Mouse (Mus musculus): ENCODE data around the gene Cux1. TPM values are rescaled to one million over a fixed set of nuclear protein-coding genes. Genes with fewer than 3 reads are reported as not detected.

The Cux1 gene
- polyA plus RNA-seq, 1 experiment from 2014 or later: 114 TPM

GRCm38 (mm10) chr5:136495581-136495980 lies 71.7 kb downstream of the Cux1 start:
- no peak overlapping the region for H3K27ac ChIP-seq
- H3K4me3 ChIP-seq: no peak overlapping the region
- no peaks in the 10 kb centered on the region for H3K27me3 ChIP-seq
- H3K4me1 ChIP-seq: peaks cover 28% of the 10 kb centered on the region
- ATAC-seq (ENCODE audit: borderline replicate concordance, extremely low read depth, low FRiP score, low TSS enrichment): no peak
- H3K9ac ChIP-seq: no peak overlapping the region
- H3K4me2 ChIP-seq: no peak overlapping the region
- 90% methylated on average over 3 of the region's 3 CpGs for WGBS
- no peaks in the 10 kb centered on the region for H3K9me3 ChIP-seq
- no peaks in the 10 kb centered on the region for H3K36me3 ChIP-seq

GRCm38 (mm10) chr5:136494927-136495326 lies 72.4 kb downstream of the Cux1 start:
- no peaks in the 10 kb centered on the region for H3K36me3 ChIP-seq
- H3K9ac ChIP-seq: no peak overlapping the region
- peaks cover 21% of the 10 kb centered on the region for H3K4me1 ChIP-seq
- no peak overlapping the region for H3K27ac ChIP-seq
- no peak overlapping the region for H3K4me3 ChIP-seq
- H3K9me3 ChIP-seq: no peaks in the 10 kb centered on the region
- no peak for ATAC-seq (ENCODE audit: borderline replicate concordance, extremely low read depth, low FRiP score, low TSS enrichment)
- WGBS: 89% methylated on average over 7 of the region's 7 CpGs
- H3K27me3 ChIP-seq: no peaks in the 10 kb centered on the region
- H3K4me2 ChIP-seq: no peak overlapping the region

GRCm38 (mm10) chr5:136494288-136494687 lies 73.0 kb downstream of the Cux1 start:
- H3K27me3 ChIP-seq: no peaks in the 10 kb centered on the region
- no peak overlapping the region for H3K27ac ChIP-seq
- H3K4me1 ChIP-seq: peaks cover 15% of the 10 kb centered on the region
- 78% methylated on average over 2 of the region's 2 CpGs for WGBS
- no peaks in the 10 kb centered on the region for H3K9me3 ChIP-seq
- ATAC-seq (ENCODE audit: borderline replicate concordance, extremely low read depth, low FRiP score, low TSS enrichment): no peak
- H3K4me2 ChIP-seq: no peak overlapping the region
- H3K4me3 ChIP-seq: no peak overlapping the region
- H3K9ac ChIP-seq: no peak overlapping the region
- no peaks in the 10 kb centered on the region for H3K36me3 ChIP-seq

GRCm38 (mm10) chr5:136489450-136489849 lies 77.8 kb downstream of the Cux1 start:
- no peaks in the 10 kb centered on the region for H3K27me3 ChIP-seq
- H3K9ac ChIP-seq: no peak overlapping the region
- 79% methylated on average over 5 of the region's 5 CpGs for WGBS
- no peak for ATAC-seq (ENCODE audit: borderline replicate concordance, extremely low read depth, low FRiP score, low TSS enrichment)
- peaks cover 6% of the 10 kb centered on the region; the same call in 1 of the 2 replicates for H3K36me3 ChIP-seq
- H3K4me2 ChIP-seq: no peak overlapping the region
- peaks cover 18% of the 10 kb centered on the region for H3K4me1 ChIP-seq
- no peaks in the 10 kb centered on the region for H3K9me3 ChIP-seq
- H3K4me3 ChIP-seq: no peak overlapping the region
- no peak overlapping the region for H3K27ac ChIP-seq

DNA sequence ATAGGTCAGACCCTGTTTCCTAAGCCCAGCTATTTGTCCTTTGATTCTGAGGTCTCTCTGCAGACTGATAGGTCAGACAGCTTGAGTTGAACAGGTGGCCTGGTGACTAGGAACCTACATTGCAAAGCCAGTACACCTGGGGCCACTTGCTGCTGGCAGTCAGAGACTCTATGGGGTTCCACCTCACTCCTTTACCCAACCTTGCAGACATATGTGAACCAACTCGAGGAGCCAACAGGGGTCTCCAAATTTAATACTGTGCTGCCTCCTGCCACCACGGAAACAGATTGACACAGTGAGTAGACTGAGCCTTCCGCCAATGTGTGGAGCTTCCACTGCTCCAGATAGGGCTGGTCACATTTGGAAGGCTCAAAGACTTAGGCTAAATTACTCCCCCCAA lies 78.6 kb downstream of the Cux1 start:
- no peaks in the 10 kb centered on the region for H3K27me3 ChIP-seq
- H3K27ac ChIP-seq: no peak overlapping the region
- peaks cover 10% of the 10 kb centered on the region; the same call in 1 of the 2 replicates for H3K36me3 ChIP-seq
- H3K4me3 ChIP-seq: no peak overlapping the region
- WGBS: 63% methylated on average over 3 of the region's 3 CpGs
- peaks cover 18% of the 10 kb centered on the region for H3K4me1 ChIP-seq
- H3K9me3 ChIP-seq: no peaks in the 10 kb centered on the region
- no peak overlapping the region for H3K9ac ChIP-seq
- H3K4me2 ChIP-seq: no peak overlapping the region
- ATAC-seq (ENCODE audit: borderline replicate concordance, extremely low read depth, low FRiP score, low TSS enrichment): no peak

GRCm38 (mm10) chr5:136488223-136488622 lies 79.1 kb downstream of the Cux1 start:
- Histone ChIP-seq H3K9me3 (no peaks in the 10 kb centered on the region), H3K27me3 (no peaks in the 10 kb centered on the region), H3K36me3 (peaks cover 10% of the 10 kb centered on the region; the same call in 1 of the 2 replicates), H3K27ac (no peak overlapping the region; the same call in 1 of the 2 replicates), H3K4me2 (no peak overlapping the region), H3K4me3 (no peak overlapping the region), H3K9ac (no peak overlapping the region), H3K4me1 (peaks cover 18% of the 10 kb centered on the region)
- WGBS: 47% methylated on average over 1 of the region's 1 CpGs
- no peak for ATAC-seq (ENCODE audit: borderline replicate concordance, extremely low read depth, low FRiP score, low TSS enrichment)

GRCm38 (mm10) chr5:136487397-136488093 lies 79.7 kb downstream of the Cux1 start:
- H3K9ac ChIP-seq: no peak overlapping the region
- H3K4me3 ChIP-seq: no peak overlapping the region
- ATAC-seq (ENCODE audit: borderline replicate concordance, extremely low read depth, low FRiP score, low TSS enrichment): no peak
- H3K36me3 ChIP-seq: peaks cover 10% of the 10 kb centered on the region; the same call in 1 of the 2 replicates
- no peak overlapping the region for H3K27ac ChIP-seq
- 33% methylated on average over 11 of the region's 11 CpGs for WGBS
- peaks cover 18% of the 10 kb centered on the region for H3K4me1 ChIP-seq
- no peaks in the 10 kb centered on the region for H3K9me3 ChIP-seq
- no peaks in the 10 kb centered on the region for H3K27me3 ChIP-seq
- H3K4me2 ChIP-seq: no peak overlapping the region

DNA sequence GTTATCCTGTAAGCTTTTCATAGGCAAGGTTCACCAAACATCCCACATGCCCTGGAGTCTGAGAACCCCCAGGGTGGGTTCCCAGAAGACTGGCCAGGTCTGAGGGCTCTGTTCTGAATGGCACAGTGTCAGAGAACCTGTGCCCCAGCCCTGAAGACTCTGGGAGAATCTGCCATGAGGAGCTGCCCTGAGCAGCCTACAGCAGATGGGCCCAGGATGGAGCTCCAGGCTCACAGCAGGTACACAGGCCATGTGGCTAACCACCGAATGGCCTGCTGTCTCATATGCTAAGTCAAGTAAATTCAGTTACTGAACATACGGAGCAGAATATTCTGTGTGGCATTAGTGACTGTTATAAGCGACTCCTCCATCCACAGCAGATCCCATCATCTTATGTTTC lies 80.9 kb downstream of the Cux1 start:
- Histone ChIP-seq H3K36me3 (peaks cover 14% of the 10 kb centered on the region; the same call in 1 of the 2 replicates), H3K27ac (no peak overlapping the region), H3K4me2 (no peak overlapping the region), H3K4me1 (peaks cover 18% of the 10 kb centered on the region), H3K9ac (no peak overlapping the region), H3K9me3 (no peaks in the 10 kb centered on the region), H3K27me3 (no peaks in the 10 kb centered on the region), H3K4me3 (no peak overlapping the region)
- WGBS: 92% methylated on average over 3 of the region's 3 CpGs
- ATAC-seq (ENCODE audit: borderline replicate concordance, extremely low read depth, low FRiP score, low TSS enrichment): no peak

GRCm38 (mm10) chr5:136485397-136485796 lies 81.9 kb downstream of the Cux1 start:
- H3K4me2 ChIP-seq: no peak overlapping the region
- no peak for ATAC-seq (ENCODE audit: borderline replicate concordance, extremely low read depth, low FRiP score, low TSS enrichment)

DNA sequence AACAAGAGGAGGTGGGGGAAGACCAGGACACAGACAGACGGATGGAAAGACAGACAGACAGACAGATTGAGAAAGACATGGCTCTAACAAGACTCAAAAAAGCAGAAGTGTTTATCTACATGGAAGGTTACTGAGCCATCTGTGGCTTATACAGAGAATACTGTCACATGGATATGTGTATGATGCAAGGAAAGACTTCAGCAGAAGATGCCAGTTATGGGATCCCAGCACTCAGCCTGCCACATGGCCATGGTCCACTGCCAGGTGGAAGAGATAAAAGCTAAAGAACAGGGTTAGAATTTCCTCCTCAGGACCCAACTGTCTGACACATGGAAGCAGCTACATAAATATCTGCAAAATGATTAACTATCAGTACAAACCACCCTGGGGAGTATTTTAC lies 84.9 kb downstream of the Cux1 start:
- no peak overlapping the region for H3K9ac ChIP-seq
- no peak overlapping the region for H3K27ac ChIP-seq
- H3K4me2 ChIP-seq: no peak overlapping the region
- 86% methylated on average over 1 of the region's 1 CpGs for WGBS
- no peaks in the 10 kb centered on the region for H3K27me3 ChIP-seq
- peaks cover 14% of the 10 kb centered on the region; the same call in 1 of the 2 replicates for H3K36me3 ChIP-seq
- no peaks in the 10 kb centered on the region for H3K9me3 ChIP-seq
- H3K4me1 ChIP-seq: peaks cover under 1% of the 10 kb centered on the region
- no peak for ATAC-seq (ENCODE audit: borderline replicate concordance, extremely low read depth, low FRiP score, low TSS enrichment)
- no peak overlapping the region for H3K4me3 ChIP-seq

More at GRCm38 (mm10) chr5:136485397-136485796, 81.9 kb downstream of the Cux1 start:
- H3K4me3 ChIP-seq: no peak overlapping the region
- no peak overlapping the region for H3K27ac ChIP-seq
- no peaks in the 10 kb centered on the region for H3K27me3 ChIP-seq
- WGBS: 89% methylated on average over 6 of the region's 6 CpGs
- peaks cover 18% of the 10 kb centered on the region for H3K4me1 ChIP-seq
- no peak overlapping the region for H3K9ac ChIP-seq
- peaks cover 14% of the 10 kb centered on the region; the same call in 1 of the 2 replicates for H3K36me3 ChIP-seq
- H3K9me3 ChIP-seq: no peaks in the 10 kb centered on the region

GRCm38 (mm10) chr5:136480541-136480940 lies 86.7 kb downstream of the Cux1 start:
- Histone ChIP-seq H3K4me3 (no peak overlapping the region), H3K9me3 (no peaks in the 10 kb centered on the region), H3K4me1 (peaks cover 11% of the 10 kb centered on the region; the same call in 1 of the 2 replicates), H3K36me3 (peaks cover 14% of the 10 kb centered on the region; the same call in 1 of the 2 replicates), H3K27me3 (no peaks in the 10 kb centered on the region), H3K4me2 (no peak overlapping the region), H3K27ac (no peak overlapping the region), H3K9ac (no peak overlapping the region)
- ATAC-seq (ENCODE audit: borderline replicate concordance, extremely low read depth, low FRiP score, low TSS enrichment): no peak
- WGBS: 87% methylated on average over 7 of the region's 7 CpGs

DNA sequence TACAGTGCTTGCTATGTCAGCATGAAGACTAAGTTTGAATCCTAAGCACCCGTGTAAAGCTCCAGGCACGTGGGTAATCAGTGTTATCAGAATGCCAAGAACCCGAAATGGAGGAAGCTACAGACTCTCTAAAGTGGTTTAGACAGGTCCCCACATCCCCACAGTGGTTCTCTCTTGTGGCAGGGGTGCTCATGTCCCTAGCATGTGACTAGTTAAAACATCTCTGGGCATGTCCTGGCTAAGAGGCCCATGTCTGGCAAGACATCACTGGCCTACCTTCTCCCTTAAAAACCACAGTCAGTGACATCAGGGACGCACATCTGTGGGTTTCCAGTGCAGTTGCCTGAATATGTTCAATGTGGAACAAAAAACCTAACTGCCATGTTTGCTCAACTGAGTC lies 87.5 kb downstream of the Cux1 start:
- Histone ChIP-seq H3K9ac (no peak overlapping the region), H3K4me3 (no peak overlapping the region), H3K4me2 (no peak overlapping the region), H3K9me3 (no peaks in the 10 kb centered on the region), H3K36me3 (peaks cover 11% of the 10 kb centered on the region; the same call in 1 of the 2 replicates), H3K27ac (no peak overlapping the region), H3K27me3 (no peaks in the 10 kb centered on the region), H3K4me1 (peaks cover 16% of the 10 kb centered on the region)
- WGBS: 58% methylated on average over 4 of the region's 4 CpGs
- ATAC-seq (ENCODE audit: borderline replicate concordance, extremely low read depth, low FRiP score, low TSS enrichment): no peak

Measured in lung, embryonic 15.5 days (tissue).